In the genomic region with DNA sequence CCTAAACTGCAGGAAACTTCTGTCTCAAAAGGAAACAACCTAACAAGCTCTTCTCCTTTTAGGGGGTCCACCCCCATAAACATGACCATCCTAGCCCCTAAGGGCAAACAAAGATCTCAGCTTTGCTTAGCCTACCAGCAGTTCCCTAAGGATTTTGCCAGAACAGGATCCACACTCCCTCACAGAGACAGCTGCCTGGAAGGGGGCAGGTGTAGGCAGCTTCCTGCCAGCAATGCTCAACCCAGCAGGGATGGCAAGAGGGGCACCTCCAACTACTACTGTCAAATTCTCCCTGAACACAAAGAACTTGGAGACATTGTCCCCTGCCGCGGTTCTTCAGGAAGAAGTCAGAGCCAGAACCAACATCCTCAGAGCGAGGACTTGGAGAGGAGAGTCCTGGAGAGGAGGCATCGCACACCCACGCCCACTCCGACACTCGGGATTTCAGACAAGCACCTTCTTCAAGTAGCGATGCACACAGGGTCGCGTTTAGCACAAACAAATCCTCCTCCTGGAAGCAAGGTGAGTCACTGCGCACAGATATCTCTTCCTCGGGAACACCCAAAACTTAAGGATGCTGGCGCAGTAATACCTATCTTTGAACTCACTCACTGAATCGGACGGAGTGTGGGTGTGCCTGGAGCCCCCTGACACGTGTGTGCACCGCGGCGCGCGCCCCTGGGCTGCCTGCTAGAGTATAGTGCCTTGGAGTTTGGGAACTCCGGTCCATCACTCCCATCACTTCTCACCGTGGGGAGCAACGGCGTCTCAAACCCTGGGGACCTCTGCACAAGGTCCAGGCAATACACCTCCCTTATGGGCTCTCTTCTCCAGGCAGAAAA, we compare ENCODE assay signal across 8 mouse cellular contexts. TPM values are rescaled to one million over a fixed set of nuclear protein-coding genes. Genes with fewer than 3 reads are reported as not detected.
DNase-seq lines count a peak whose midpoint lies in the region; ATAC-seq and TF ChIP-seq lines count a peak whose summit lies in the region.

No protein-coding gene starts in this region.

- ATAC-seq in kidney, embryonic 16.5 days (ENCODE audit: low FRiP score, low TSS enrichment) = peak; percentile 8; the same call in 1 of the 2 replicates
- 0 out of 2 replicates have a peak, but pooled peaks have one; percentile 10 for ATAC-seq in heart, embryonic 14.5 days (ENCODE audit: insufficient number of reproducible peaks, insufficient read depth, low FRiP score, low read depth)
- ATAC-seq in liver, embryonic 14.5 days (ENCODE audit: insufficient read depth) = no peak
- no peak for ATAC-seq in erythroid progenitor cell, adult 5-6 weeks (replicated peaks; ENCODE audit: low FRiP score, poor library complexity, severe bottlenecking)

- H3K4me3 ChIP-seq in kidney, embryonic 16.5 days (ENCODE audit: low read length) = peak overlapping the region; percentile 63
- peak overlapping the region; percentile 66 to 84 for H3K4me3 ChIP-seq in heart, embryonic 14.5 days (ENCODE audit: control insufficient read depth in 1 of 2, insufficient read depth in 1 of 2, low read depth in 1 of 2, low read length in 2 of 2)
- H3K4me3 ChIP-seq in liver, embryonic 14.5 days (ENCODE audit: insufficient read depth in 1 of 2, low read depth in 2 of 2, low read length in 2 of 2) = peak overlapping the region; percentile 48 to 56

- no peaks in the 10 kb centered on the region for H3K36me3 ChIP-seq in kidney, embryonic 16.5 days (ENCODE audit: insufficient read depth, low read length)
- H3K36me3 ChIP-seq in heart, embryonic 14.5 days (ENCODE audit: control insufficient read depth, insufficient read depth, low read length) = no peaks in the 10 kb centered on the region
- H3K36me3 ChIP-seq in liver, embryonic 14.5 days (replicated peaks; ENCODE audit: control insufficient read depth, insufficient read depth, low read depth) = no peaks in the 10 kb centered on the region

- peaks cover 5% of the 10 kb centered on the region; the same call in 1 of the 2 replicates for H3K9me3 ChIP-seq in kidney, embryonic 16.5 days (ENCODE audit: low read length)
- H3K9me3 ChIP-seq in heart, embryonic 14.5 days (ENCODE audit: control insufficient read depth, low read length) = 0 out of 2 replicates have a peak, but pooled peaks cover 4% of the 10 kb centered on the region
- H3K9me3 ChIP-seq in liver, embryonic 14.5 days (ENCODE audit: control insufficient read depth, low read length) = peaks cover 2% of the 10 kb centered on the region; the same call in 1 of the 2 replicates

- H3K27me3 ChIP-seq in kidney, embryonic 16.5 days (ENCODE audit: insufficient read depth, low read length) = peaks cover 15% of the 10 kb centered on the region
- peaks cover 13% of the 10 kb centered on the region for H3K27me3 ChIP-seq in heart, embryonic 14.5 days (ENCODE audit: control insufficient read depth, insufficient read depth, low read length)
- H3K27me3 ChIP-seq in liver, embryonic 14.5 days (ENCODE audit: control insufficient read depth, insufficient read depth, low read length) = peaks cover 38% of the 10 kb centered on the region

- peak overlapping the region; percentile 68 for H3K9ac ChIP-seq in kidney, embryonic 16.5 days (replicated peaks; ENCODE audit: low read length)
- peak overlapping the region; percentile 81 for H3K9ac ChIP-seq in heart, embryonic 14.5 days (ENCODE audit: low read length)
- no peak overlapping the region for H3K9ac ChIP-seq in liver, embryonic 14.5 days (replicated peaks)

- H3K4me1 ChIP-seq in kidney, embryonic 16.5 days (ENCODE audit: insufficient read depth, low read length) = peaks cover 35% of the 10 kb centered on the region
- H3K4me1 ChIP-seq in heart, embryonic 14.5 days (ENCODE audit: control insufficient read depth in 2 of 2, insufficient read depth in 2 of 2, low read length in 2 of 2) = peaks cover 22 to 26% of the 10 kb centered on the region in 2 experiments; a peak in 3 of 4 replicates
- 0 out of 4 replicates have a peak, but pooled peaks cover 0 to 3% of the 10 kb centered on the region in 2 experiments for H3K4me1 ChIP-seq in liver, embryonic 14.5 days (replicated peaks; ENCODE audit: control insufficient read depth in 2 of 2, insufficient read depth in 2 of 2, low read length in 1 of 2)

- H3K27ac ChIP-seq in kidney, embryonic 16.5 days (ENCODE audit: low read length) = peak overlapping the region; percentile 47; the same call in 1 of the 2 replicates
- peak overlapping the region in 1 of 2 experiments; percentile 77; a peak in 2 of 4 replicates for H3K27ac ChIP-seq in heart, embryonic 14.5 days (replicated peaks in 1 of 2; ENCODE audit: control insufficient read depth in 1 of 2, insufficient read depth in 1 of 2, low read depth in 2 of 2, low read length in 2 of 2)
- no peak overlapping the region for H3K27ac ChIP-seq in liver, embryonic 14.5 days

- DNase-seq in kidney, adult 9 months = no peak
- peak; percentile 37 for DNase-seq in cerebellum, adult 8-10 months
- DNase-seq in liver, embryonic 14.5 days (ENCODE audit: low read depth in 3 of 3, low spot score in 3 of 3) = no peak
- no peak for DNase-seq in thymus, postnatal 14 days
- no peak for DNase-seq in urinary bladder, postnatal 10 days (ENCODE audit: low spot score)

- peak overlapping the region; percentile 93 for H3K4me2 ChIP-seq in kidney, embryonic 16.5 days (replicated peaks; ENCODE audit: low read depth, low read length)
- H3K4me2 ChIP-seq in heart, embryonic 14.5 days (ENCODE audit: low read length) = peak overlapping the region; percentile 98
- peak overlapping the region; percentile 57 for H3K4me2 ChIP-seq in liver, embryonic 14.5 days (ENCODE audit: low read depth)

- under 1% methylated on average over 25 of the region's 25 CpGs for WGBS in kidney, embryonic 16.5 days
- WGBS in heart, embryonic 14.5 days = 1% methylated on average over 25 of the region's 25 CpGs
- 1% methylated on average over 25 of the region's 25 CpGs for WGBS in liver, embryonic 14.5 days (ENCODE audit: insufficient replicate concordance)

- no peak for TF ChIP-seq EP300 in liver, embryonic 14.5 days (IDR thresholded peaks at IDR 0.05; ENCODE audit: low read depth)

- no peak for TF ChIP-seq CTCF in liver, embryonic 14.5 days (IDR thresholded peaks at IDR 0.05; ENCODE audit: low read depth)

RNA-seq across cellular contexts. Expression of a gene that starts 1.1 kb away (rescaled TPM):
- polyA plus RNA-seq in kidney, embryonic 16.5 days (2015; fragmentation: Nextera tagmentation; extraction: Ambion mirVana) = 3.0 and 3.3 TPM in 2 replicates
- polyA plus RNA-seq in heart, embryonic 14.5 days (2014; fragmentation: Nextera tagmentation; extraction: Ambion mirVana) = 1.2 and 2.5 TPM in 2 replicates
- 0.21 and 0.30 TPM in 2 replicates for polyA plus RNA-seq in liver, embryonic 14.5 days (2012; rRNA removed)
- polyA plus RNA-seq in liver, embryonic 14.5 days (2014; fragmentation: Nextera tagmentation; extraction: Ambion mirVana) = 0.18 and 0.34 TPM in 2 replicates
- not detected in 2 replicates for total RNA-seq in erythroid progenitor cell, adult 5-6 weeks (2015; ENCODE audit: low replicate concordance)
- not detected in 2 replicates for total RNA-seq in erythroid progenitor cell, adult 5-6 weeks (2017; ENCODE audit: low replicate concordance)

RNA-seq across cellular contexts. Expression of a gene that starts 56.1 kb away (rescaled TPM):
- polyA plus RNA-seq in kidney, embryonic 16.5 days (2015; fragmentation: Nextera tagmentation; extraction: Ambion mirVana) = 24.1 and 28.4 TPM in 2 replicates
- polyA plus RNA-seq in heart, embryonic 14.5 days (2014; fragmentation: Nextera tagmentation; extraction: Ambion mirVana) = 10.2 and 11.0 TPM in 2 replicates
- polyA plus RNA-seq in liver, embryonic 14.5 days (2012; rRNA removed) = 2.2 and 2.9 TPM in 2 replicates
- 1.8 TPM in 2 replicates for polyA plus RNA-seq in liver, embryonic 14.5 days (2014; fragmentation: Nextera tagmentation; extraction: Ambion mirVana)
- total RNA-seq in erythroid progenitor cell, adult 5-6 weeks (2015; ENCODE audit: low replicate concordance) = 0.84 and 2.9 TPM in 2 replicates
- 2.3 and 3.0 TPM in 2 replicates for total RNA-seq in erythroid progenitor cell, adult 5-6 weeks (2017; ENCODE audit: low replicate concordance)

Comparison
In these comparisons a context has a peak if more than half of its experiments do, and no peak if none do; other contexts are left out.
1. ATAC-seq: peak in kidney, embryonic 16.5 days (single experiment) and heart, embryonic 14.5 days (single experiment); none in liver, embryonic 14.5 days (single experiment) and erythroid progenitor cell, adult 5-6 weeks (single experiment).
2. Peak in every context shown above with its lines, with median percentiles within 50 percentile points of each other: H3K4me2 ChIP-seq and H3K4me3 ChIP-seq.